Mouse (Mus musculus): ENCODE results near the gene Ugt1a6a.

Gene Ugt1a6a

GRCm38 (mm10) chr1:88264237-88264868, 129.7 kb downstream of the Ugt1a6a start:
- intact Hi-C loops (cut with DNase I), result no loop called here

GRCm38 (mm10) chr1:88264869-88265240, 130.2 kb downstream of the Ugt1a6a start:
- intact Hi-C loops (cut with DNase I), result no loop called here

GRCm38 (mm10) chr1:88266123-88266522, 131.5 kb downstream of the Ugt1a6a start:
- intact Hi-C loops (cut with DNase I), result no loop called here

- intact Hi-C loops (cut with DNase I), result no loop called here
Measured at GRCm38 (mm10) chr1:88267489-88267888, 132.9 kb downstream of the Ugt1a6a start.

- intact Hi-C loops (cut with DNase I), result no loop called here
Measured at GRCm38 (mm10) chr1:88268070-88268469, 133.5 kb downstream of the Ugt1a6a start.
